8 mouse cellular contexts compared by ENCODE assay signal in the genomic region with DNA sequence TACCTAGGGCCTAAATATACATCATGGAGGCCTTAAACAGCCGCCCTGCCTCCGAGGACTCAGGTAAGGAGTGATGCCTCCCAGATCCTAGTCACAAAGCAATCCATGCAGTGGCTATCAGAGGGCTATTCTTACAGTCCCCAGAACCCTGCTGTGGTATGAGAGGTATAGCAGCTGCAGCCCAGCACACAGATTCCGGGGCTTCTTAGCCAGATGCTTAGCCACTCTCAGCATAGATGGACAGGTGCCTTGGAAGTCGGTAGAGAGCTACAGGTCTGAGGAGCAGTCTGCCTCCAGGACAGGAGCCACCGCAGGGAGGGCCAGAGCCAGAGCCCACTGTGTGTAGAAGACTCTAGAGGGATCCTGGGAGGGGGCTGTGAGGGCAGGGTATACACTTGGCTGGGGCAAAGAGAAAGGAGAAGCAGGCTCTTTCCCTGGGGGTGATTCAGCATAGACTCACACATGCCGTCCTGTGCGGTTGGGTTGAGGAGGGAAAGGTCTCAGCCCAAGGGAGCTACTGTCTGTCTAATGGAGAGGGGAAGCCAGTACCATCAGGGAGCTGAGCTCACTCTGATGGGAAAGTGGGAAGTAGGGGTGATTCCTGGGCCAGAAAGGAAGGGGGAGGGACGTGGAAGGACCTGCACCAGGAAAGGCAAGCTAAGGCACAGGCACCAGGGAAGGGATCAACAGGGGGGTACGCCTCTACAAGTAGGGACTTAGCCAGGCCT. TPM values are rescaled to one million over a fixed set of nuclear protein-coding genes. Genes with fewer than 3 reads are reported as not detected.
DNase-seq lines count a peak whose midpoint lies in the region; ATAC-seq and TF ChIP-seq lines count a peak whose summit lies in the region.

No protein-coding gene starts in this region.

- no peak overlapping the region for H3K4me2 ChIP-seq in lung, embryonic 16.5 days (ENCODE audit: low read depth, low read length)
- no peak overlapping the region for H3K4me2 ChIP-seq in hindbrain, postnatal 0 days (ENCODE audit: low read depth, low read length)

- H3K27me3 ChIP-seq in lung, embryonic 16.5 days (ENCODE audit: control insufficient read depth, insufficient read depth, low read depth, low read length) = no peaks in the 10 kb centered on the region
- no peaks in the 10 kb centered on the region for H3K27me3 ChIP-seq in hindbrain, postnatal 0 days (ENCODE audit: insufficient read depth, low read length)
- no peaks in the 10 kb centered on the region for H3K27me3 ChIP-seq in small intestine, adult 2 months (ENCODE audit: control insufficient read depth, insufficient read depth, low read length)

- no peak for TF ChIP-seq POLR2A in lung, adult 2 months (IDR thresholded peaks at IDR 0.05; ENCODE audit: borderline replicate concordance, extremely low read depth, low read depth, low read length)
- no peak for TF ChIP-seq POLR2A in small intestine, adult 2 months (IDR thresholded peaks at IDR 0.05; ENCODE audit: low read depth, low read length)

- peak overlapping the region; percentile 32; the same call in 1 of the 2 replicates for H3K9ac ChIP-seq in lung, embryonic 16.5 days (ENCODE audit: low read length)
- no peak overlapping the region for H3K9ac ChIP-seq in hindbrain, postnatal 0 days (replicated peaks; ENCODE audit: low read length)

- 65% methylated on average over 9 of the region's 9 CpGs for WGBS in lung, embryonic 16.5 days
- 59% methylated on average over 9 of the region's 9 CpGs for WGBS in lung, adult 2 months
- WGBS in hindbrain, postnatal 0 days = 73% methylated on average over 9 of the region's 9 CpGs
- 57% methylated on average over 9 of the region's 9 CpGs for WGBS in small intestine, adult 2 months

- H3K36me3 ChIP-seq in lung, embryonic 16.5 days (ENCODE audit: control insufficient read depth, insufficient read depth, low read length) = no peaks in the 10 kb centered on the region
- no peaks in the 10 kb centered on the region for H3K36me3 ChIP-seq in hindbrain, postnatal 0 days (ENCODE audit: insufficient read depth, low read length)
- H3K36me3 ChIP-seq in small intestine, adult 2 months (ENCODE audit: control insufficient read depth, insufficient read depth, low read length) = no peaks in the 10 kb centered on the region

- no peak for TF ChIP-seq CTCF in lung, adult 2 months (IDR thresholded peaks at IDR 0.05; ENCODE audit: insufficient read depth, low read length)
- no peak for TF ChIP-seq CTCF in hindbrain, postnatal 0 days (IDR thresholded peaks at IDR 0.05; ENCODE audit: low read depth)
- TF ChIP-seq CTCF in small intestine, adult 2 months (IDR thresholded peaks at IDR 0.05; ENCODE audit: extremely low read depth, insufficient read length, insufficient replicate concordance, low read depth, low read length) = no peak

- ATAC-seq in lung, embryonic 16.5 days (ENCODE audit: low read depth) = no peak
- no peak for ATAC-seq in hindbrain, postnatal 0 days
- no peak for ATAC-seq in monocyte, adult 5-6 weeks (replicated peaks; ENCODE audit: insufficient number of reproducible peaks, low FRiP score, low TSS enrichment, poor library complexity, severe bottlenecking)

- H3K27ac ChIP-seq in lung, embryonic 16.5 days (ENCODE audit: low read length) = 0 out of 2 replicates have a peak overlapping the region, but pooled peaks have one; percentile 34
- H3K27ac ChIP-seq in hindbrain, postnatal 0 days = 0 out of 2 replicates have a peak overlapping the region, but pooled peaks have one; percentile 16
- H3K27ac ChIP-seq in small intestine, adult 2 months (ENCODE audit: insufficient read depth, low read depth, low read length) = peak overlapping the region; percentile 53

- peaks cover 41% of the 10 kb centered on the region for H3K4me1 ChIP-seq in lung, embryonic 16.5 days (replicated peaks; ENCODE audit: control insufficient read depth, insufficient read depth, low read length)
- H3K4me1 ChIP-seq in lung, adult 2 months (ENCODE audit: control insufficient read depth, insufficient read depth, low read length) = peaks cover 63% of the 10 kb centered on the region
- peaks cover 46% of the 10 kb centered on the region for H3K4me1 ChIP-seq in hindbrain, postnatal 0 days (ENCODE audit: insufficient read depth, low read length)
- H3K4me1 ChIP-seq in small intestine, adult 2 months (ENCODE audit: control insufficient read depth, insufficient read depth, insufficient read length, low read length) = peaks cover 55% of the 10 kb centered on the region

- no peak overlapping the region for H3K4me3 ChIP-seq in lung, embryonic 16.5 days (ENCODE audit: low read length)
- H3K4me3 ChIP-seq in lung, adult 2 months (replicated peaks; ENCODE audit: extremely low read depth, low read depth, low read length) = no peak overlapping the region
- no peak overlapping the region for H3K4me3 ChIP-seq in hindbrain, postnatal 0 days (ENCODE audit: low read length)
- no peak overlapping the region for H3K4me3 ChIP-seq in small intestine, adult 2 months (ENCODE audit: low read depth, low read length)

- no peaks in the 10 kb centered on the region for H3K9me3 ChIP-seq in lung, embryonic 16.5 days (ENCODE audit: control insufficient read depth, low read length)
- no peaks in the 10 kb centered on the region for H3K9me3 ChIP-seq in hindbrain, postnatal 0 days (ENCODE audit: low read length)

- peak; percentile 68 for DNase-seq in adrenal gland, adult 2 months
- no peak for DNase-seq in adrenal gland, postnatal 14 days
- no peak for DNase-seq in lung, adult 2 months
- no peak for DNase-seq in hindbrain, postnatal 0 days (ENCODE audit: low spot score)
- DNase-seq in spleen, postnatal 36 days (ENCODE audit: low spot score in 2 of 2) = no peak

RNA-seq across cellular contexts. Expression of a gene that starts 27.9 kb away (rescaled TPM):
- total RNA-seq in adrenal gland, adult 2 months (2021) = 100 to 1,000 TPM in 1 of 2 experiments, 10 to 100 TPM in 1; 90.8 to 142 TPM
- 72.7 and 95.8 TPM in 2 replicates for polyA plus RNA-seq in adrenal gland, adult 2 months (2012; rRNA removed)
- 96.4 and 96.9 TPM in 2 replicates for total RNA-seq in adrenal gland, postnatal 14 days (2021)
- polyA plus RNA-seq in lung, embryonic 16.5 days (2015; fragmentation: Nextera tagmentation; extraction: Ambion mirVana) = 20.4 and 22.4 TPM in 2 replicates
- polyA plus RNA-seq in lung, adult 2 months (2012; rRNA removed) = 51.6 and 52.6 TPM in 2 replicates
- 129 and 135 TPM in 2 replicates for total RNA-seq in hindbrain, postnatal 0 days (2014; rRNA removed)
- 41.9 and 50.6 TPM in 2 replicates for polyA plus RNA-seq in hindbrain, postnatal 0 days (2015; fragmentation: Nextera tagmentation; extraction: Ambion mirVana)
- 35.0 and 91.5 TPM in 2 replicates for polyA plus RNA-seq in small intestine, adult 2 months (2012; rRNA removed)
- total RNA-seq in monocyte, adult 5-6 weeks (2017) = 18.2 to 63.6 TPM (median 22.9 TPM) in 3 replicates
